Mouse (Mus musculus): ENCODE measurements around the gene Gm20547. TPM values are rescaled to one million over a fixed set of nuclear protein-coding genes. Genes with fewer than 3 reads are reported as not detected.

Gene Gm20547
- polyA plus RNA-seq, 1 experiment, result not detected

DNA sequence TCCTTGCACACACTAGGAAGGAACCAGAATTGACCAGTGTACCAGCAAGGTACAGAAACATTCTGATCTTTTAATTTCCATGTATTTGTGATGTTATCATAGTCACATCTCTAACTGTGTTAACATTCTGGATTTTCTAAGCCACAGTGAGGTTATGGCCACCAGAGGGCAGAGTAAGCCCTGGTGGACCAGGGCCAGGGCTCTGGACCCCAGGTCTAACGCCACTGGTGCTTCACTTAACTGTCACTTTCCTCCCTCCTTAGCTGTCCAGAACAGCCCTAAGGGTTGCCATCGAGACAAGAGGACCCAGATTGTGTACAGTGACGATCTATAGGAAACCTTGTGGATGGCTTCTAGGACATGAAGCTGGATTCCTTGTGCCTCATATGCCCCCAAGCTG, 26.0 kb downstream of the Gm20547 start:
- Histone ChIP-seq H3ac (ENCODE audit: control insufficient read depth, insufficient read length) (no peak overlapping the region), H3K36me3 (ENCODE audit: control insufficient read depth, insufficient read depth) (peaks cover 7% of the 10 kb centered on the region)

DNA sequence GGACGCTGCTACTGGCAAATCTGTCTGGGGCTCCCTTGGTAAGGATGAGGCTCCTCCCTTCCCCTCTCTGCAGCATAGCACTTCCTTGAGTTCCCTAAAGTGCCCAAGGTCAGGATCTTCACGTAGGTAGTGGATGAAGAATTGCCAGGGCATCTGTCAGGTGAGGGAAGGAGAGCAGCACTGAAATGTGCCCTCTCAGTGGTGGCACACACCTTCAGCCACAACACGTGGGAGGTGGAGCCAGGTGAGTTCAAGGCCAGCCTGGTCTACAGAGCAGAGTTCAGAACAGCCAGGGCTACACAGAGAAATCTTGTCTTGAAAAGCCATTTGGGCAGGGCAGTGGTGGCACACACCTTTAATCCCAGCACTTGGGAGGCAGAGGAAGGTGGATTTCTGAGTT, 27.1 kb downstream of the Gm20547 start:
- Histone ChIP-seq H3ac (ENCODE audit: control insufficient read depth, insufficient read length) (no peak overlapping the region), H3K36me3 (ENCODE audit: control insufficient read depth, insufficient read depth) (peaks cover 7% of the 10 kb centered on the region), H3K27me3 (ENCODE audit: control insufficient read depth, insufficient read depth, insufficient read length) (no peaks in the 10 kb centered on the region), H3K4me2 (ENCODE audit: low read depth) (no peak overlapping the region), H3K4me3 (no peak overlapping the region), H3K79me2 (ENCODE audit: control insufficient read depth, insufficient read depth) (peaks cover 12% of the 10 kb centered on the region)
- TF ChIP-seq SRF (IDR thresholded peaks at IDR 0.05; ENCODE audit: control insufficient read depth, insufficient read length, low read depth) (no peak), MYOG (IDR thresholded peaks at IDR 0.05; ENCODE audit: control insufficient read depth in 1 of 3, insufficient read depth in 1 of 3, insufficient read length in 2 of 3, low read depth in 2 of 3) (no peak), CEBPB (IDR thresholded peaks at IDR 0.05; ENCODE audit: insufficient read depth, poor library complexity, severe bottlenecking) (no peak), USF1 (IDR thresholded peaks at IDR 0.05; ENCODE audit: low read depth) (no peak), POLR2AphosphoS2 (IDR thresholded peaks at IDR 0.05; ENCODE audit: insufficient read length, low read depth) (no peak), TCF12 (IDR thresholded peaks at IDR 0.05; ENCODE audit: insufficient read depth, poor library complexity, severe bottlenecking) (no peak), REST (IDR thresholded peaks at IDR 0.05; ENCODE audit: insufficient read depth, insufficient read length) (no peak), TCF3 (IDR thresholded peaks at IDR 0.05; ENCODE audit: insufficient read length, low read depth) (no peak), POLR2A (IDR thresholded peaks at IDR 0.05; ENCODE audit: insufficient read length, low read depth) (no peak), E2F4 (IDR thresholded peaks at IDR 0.05; ENCODE audit: insufficient read depth) (no peak)

More for the DNA sequence above, 26.0 kb downstream of the Gm20547 start:
- H3K4me2 ChIP-seq (ENCODE audit: low read depth), result no peak overlapping the region
- no peak overlapping the region for H3K4me3 ChIP-seq
- peaks cover 7% of the 10 kb centered on the region for H3K79me2 ChIP-seq (ENCODE audit: control insufficient read depth, insufficient read depth)
- H3K27me3 ChIP-seq (ENCODE audit: control insufficient read depth, insufficient read depth, insufficient read length), result no peaks in the 10 kb centered on the region
- TF ChIP-seq MYOD1 (IDR thresholded peaks at IDR 0.05; ENCODE audit: control insufficient read depth in 1 of 3, insufficient read length in 2 of 3, low read depth in 2 of 3) (no peak), USF1 (IDR thresholded peaks at IDR 0.05; ENCODE audit: low read depth) (no peak), TCF12 (IDR thresholded peaks at IDR 0.05; ENCODE audit: insufficient read depth, poor library complexity, severe bottlenecking) (no peak), E2F4 (IDR thresholded peaks at IDR 0.05; ENCODE audit: insufficient read depth) (no peak), CEBPB (IDR thresholded peaks at IDR 0.05; ENCODE audit: insufficient read depth, poor library complexity, severe bottlenecking) (no peak), POLR2AphosphoS2 (IDR thresholded peaks at IDR 0.05; ENCODE audit: insufficient read length, low read depth) (no peak), TCF3 (IDR thresholded peaks at IDR 0.05; ENCODE audit: insufficient read length, low read depth) (no peak), SRF (IDR thresholded peaks at IDR 0.05; ENCODE audit: control insufficient read depth, insufficient read length, low read depth) (no peak), MYOG (IDR thresholded peaks at IDR 0.05; ENCODE audit: control insufficient read depth in 1 of 3, insufficient read depth in 1 of 3, insufficient read length in 2 of 3, low read depth in 2 of 3) (no peak), POLR2A (IDR thresholded peaks at IDR 0.05; ENCODE audit: insufficient read length, low read depth) (no peak), REST (IDR thresholded peaks at IDR 0.05; ENCODE audit: insufficient read depth, insufficient read length) (no peak), MAX (IDR thresholded peaks at IDR 0.05; ENCODE audit: low read depth) (no peak)

DNA sequence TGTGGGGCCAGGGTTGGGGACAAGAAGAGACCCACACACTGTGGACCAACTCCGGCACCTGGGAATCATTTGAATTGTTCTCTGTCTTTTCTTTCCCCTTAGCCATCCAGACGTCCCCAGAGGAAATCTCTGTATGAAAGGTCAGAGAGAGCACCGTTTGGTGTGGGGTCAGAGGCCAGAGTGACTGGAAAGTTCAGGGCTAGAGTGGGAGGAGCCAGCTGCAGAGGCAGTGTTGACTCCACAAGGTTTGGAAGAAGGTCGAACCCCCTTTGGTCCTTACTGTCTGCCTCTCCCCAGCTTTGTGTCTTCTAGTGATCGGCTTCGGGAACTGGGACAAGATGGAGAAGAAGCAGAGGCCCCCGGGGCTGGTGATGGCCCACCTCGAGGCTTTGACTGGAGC, 28.3 kb downstream of the Gm20547 start:
- H3K36me3 ChIP-seq (ENCODE audit: control insufficient read depth, insufficient read depth), result peaks cover 7% of the 10 kb centered on the region

DNA sequence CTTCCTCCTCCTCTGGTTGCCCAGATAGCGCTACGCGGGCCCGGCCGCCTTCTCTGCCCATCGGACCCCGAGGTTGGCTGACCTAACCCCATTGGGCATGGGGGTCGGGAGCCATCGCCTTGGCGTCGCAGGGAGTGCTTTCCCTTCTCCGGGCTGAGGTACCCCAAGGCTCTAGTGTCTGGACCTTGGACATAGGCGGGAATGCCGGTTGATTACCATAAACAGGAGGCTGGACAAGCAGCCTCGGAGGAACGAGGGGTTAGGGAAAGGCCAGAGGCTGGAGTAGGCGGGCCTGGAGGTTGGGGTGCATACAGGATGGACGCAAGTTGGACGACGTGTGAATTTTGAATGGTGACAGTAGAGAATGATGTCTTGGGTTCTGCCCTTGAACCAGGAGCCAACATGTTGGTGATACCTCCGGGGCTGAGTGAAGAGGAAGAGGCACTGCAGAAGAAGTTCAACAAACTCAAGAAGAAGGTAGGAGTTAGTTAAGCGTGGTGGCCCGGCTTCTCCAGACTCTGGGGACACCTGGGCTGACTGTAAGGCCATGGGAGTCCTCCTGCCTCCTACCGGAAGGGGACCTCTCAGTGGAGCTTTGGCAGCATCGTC, 31.2 kb downstream of the Gm20547 start:
- Histone ChIP-seq H3K27me3 (ENCODE audit: control insufficient read depth, insufficient read depth, insufficient read length) (no peaks in the 10 kb centered on the region), H3K79me2 (ENCODE audit: control insufficient read depth, insufficient read depth) (peaks cover 12% of the 10 kb centered on the region), H3K4me2 (ENCODE audit: low read depth) (peak overlapping the region; percentile 91), H3ac (ENCODE audit: control insufficient read depth, insufficient read length) (peak overlapping the region; percentile 17), H3K4me3 (peak overlapping the region; percentile 79), H3K36me3 (ENCODE audit: control insufficient read depth, insufficient read depth) (peaks cover 5% of the 10 kb centered on the region)
- no peak for TF ChIP-seq TCF3 (IDR thresholded peaks at IDR 0.05; ENCODE audit: insufficient read length, low read depth)
- no peak for TF ChIP-seq MYOD1 (IDR thresholded peaks at IDR 0.05; ENCODE audit: control insufficient read depth in 1 of 3, insufficient read length in 2 of 3, low read depth in 2 of 3)
- no peak for TF ChIP-seq CEBPB (IDR thresholded peaks at IDR 0.05; ENCODE audit: insufficient read depth, poor library complexity, severe bottlenecking)

More for the DNA sequence above, 28.3 kb downstream of the Gm20547 start:
- Histone ChIP-seq H3ac (ENCODE audit: control insufficient read depth, insufficient read length) (no peak overlapping the region), H3K4me3 (no peak overlapping the region), H3K27me3 (ENCODE audit: control insufficient read depth, insufficient read depth, insufficient read length) (no peaks in the 10 kb centered on the region), H3K79me2 (ENCODE audit: control insufficient read depth, insufficient read depth) (peaks cover 12% of the 10 kb centered on the region), H3K4me2 (ENCODE audit: low read depth) (no peak overlapping the region)
- TF ChIP-seq REST (IDR thresholded peaks at IDR 0.05; ENCODE audit: insufficient read depth, insufficient read length), result no peak
- TF ChIP-seq POLR2AphosphoS2 (IDR thresholded peaks at IDR 0.05; ENCODE audit: insufficient read length, low read depth), result no peak
- no peak for TF ChIP-seq POLR2A (IDR thresholded peaks at IDR 0.05; ENCODE audit: insufficient read length, low read depth)

DNA sequence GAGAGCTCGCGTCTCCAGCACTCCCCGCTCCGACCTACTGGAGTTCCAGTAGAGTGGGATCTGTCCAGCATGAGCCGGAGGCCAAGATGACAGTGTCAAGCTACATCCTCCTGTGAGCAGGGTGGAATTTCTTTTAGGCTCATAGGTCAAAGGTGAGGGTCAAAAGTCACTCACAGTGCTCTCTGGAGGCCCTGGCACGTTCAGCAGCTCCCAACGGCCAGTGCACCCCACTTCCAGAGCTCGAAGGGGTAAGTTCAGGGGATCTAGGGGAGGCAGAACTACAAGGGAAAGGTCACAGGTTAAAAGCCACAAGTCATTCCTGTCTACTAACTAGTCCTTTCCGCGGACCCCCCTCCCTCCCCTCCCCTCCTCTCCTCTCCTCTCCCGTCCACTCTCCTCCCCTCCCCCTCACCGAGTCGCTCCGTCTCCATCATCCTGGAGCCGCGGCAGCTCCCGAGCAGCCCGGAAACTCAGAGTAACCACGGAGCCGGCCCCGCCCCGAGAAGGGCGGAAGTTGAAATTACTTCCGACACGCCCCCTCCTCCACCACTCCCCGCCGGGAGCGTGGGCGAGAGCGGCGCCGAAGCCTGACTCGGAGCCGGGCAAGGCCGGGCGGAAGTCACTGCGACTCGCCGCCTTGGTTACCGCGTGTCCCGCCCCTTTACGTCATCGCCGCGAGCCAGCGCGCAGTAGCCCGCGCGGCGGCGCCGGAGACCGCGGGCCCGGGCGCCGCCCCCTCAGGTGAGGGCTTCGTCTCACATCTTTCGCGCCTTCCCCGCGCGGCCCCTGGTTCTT, 31.9 kb downstream of the Gm20547 start, which contains the start of the genes Skiv2l and Nelfe:
Gene Skiv2l, minus strand, starts transcription at position 489 of the 795 bp plus-strand sequence.
Gene Nelfe, plus strand, starts transcription at position 670 of the 795 bp plus-strand sequence.
- TF ChIP-seq REST (IDR thresholded peaks at IDR 0.05; ENCODE audit: insufficient read depth, insufficient read length), result peak; percentile 38
- TF ChIP-seq MYOD1 (IDR thresholded peaks at IDR 0.05; ENCODE audit: control insufficient read depth in 1 of 3, insufficient read length in 2 of 3, low read depth in 2 of 3), result peak in 1 of 3 experiments; percentile 26
- TF ChIP-seq E2F4 (IDR thresholded peaks at IDR 0.05; ENCODE audit: insufficient read depth), result peak; percentile 29
- peak; percentile 58 for TF ChIP-seq POLR2A (IDR thresholded peaks at IDR 0.05; ENCODE audit: insufficient read length, low read depth)
- TF ChIP-seq TCF3 (IDR thresholded peaks at IDR 0.05; ENCODE audit: insufficient read length, low read depth), result no peak
- TF ChIP-seq SRF (IDR thresholded peaks at IDR 0.05; ENCODE audit: control insufficient read depth, insufficient read length, low read depth), result peak; percentile 87
- no peak for TF ChIP-seq POLR2AphosphoS2 (IDR thresholded peaks at IDR 0.05; ENCODE audit: insufficient read length, low read depth)
- peak in 1 of 3 experiments; percentile 3 for TF ChIP-seq MYOG (IDR thresholded peaks at IDR 0.05; ENCODE audit: control insufficient read depth in 1 of 3, insufficient read depth in 1 of 3, insufficient read length in 2 of 3, low read depth in 2 of 3)

More for the DNA sequence above, 31.9 kb downstream of the Gm20547 start, which contains the start of the genes Skiv2l and Nelfe:
- Histone ChIP-seq H3K36me3 (ENCODE audit: control insufficient read depth, insufficient read depth) (peaks cover 5% of the 10 kb centered on the region), H3ac (ENCODE audit: control insufficient read depth, insufficient read length) (peak within 1 kb of the TSS; percentile 17), H3K79me2 (ENCODE audit: control insufficient read depth, insufficient read depth) (peaks cover 12% of the 10 kb centered on the region), H3K4me2 (ENCODE audit: low read depth) (peak within 1 kb of the TSS; percentile 91), H3K4me3 (peak within 1 kb of the TSS; percentile 79), H3K27me3 (ENCODE audit: control insufficient read depth, insufficient read depth, insufficient read length) (no peaks in the 10 kb centered on the region)
